8 mouse cellular contexts compared by ENCODE assay signal in the genomic region with DNA sequence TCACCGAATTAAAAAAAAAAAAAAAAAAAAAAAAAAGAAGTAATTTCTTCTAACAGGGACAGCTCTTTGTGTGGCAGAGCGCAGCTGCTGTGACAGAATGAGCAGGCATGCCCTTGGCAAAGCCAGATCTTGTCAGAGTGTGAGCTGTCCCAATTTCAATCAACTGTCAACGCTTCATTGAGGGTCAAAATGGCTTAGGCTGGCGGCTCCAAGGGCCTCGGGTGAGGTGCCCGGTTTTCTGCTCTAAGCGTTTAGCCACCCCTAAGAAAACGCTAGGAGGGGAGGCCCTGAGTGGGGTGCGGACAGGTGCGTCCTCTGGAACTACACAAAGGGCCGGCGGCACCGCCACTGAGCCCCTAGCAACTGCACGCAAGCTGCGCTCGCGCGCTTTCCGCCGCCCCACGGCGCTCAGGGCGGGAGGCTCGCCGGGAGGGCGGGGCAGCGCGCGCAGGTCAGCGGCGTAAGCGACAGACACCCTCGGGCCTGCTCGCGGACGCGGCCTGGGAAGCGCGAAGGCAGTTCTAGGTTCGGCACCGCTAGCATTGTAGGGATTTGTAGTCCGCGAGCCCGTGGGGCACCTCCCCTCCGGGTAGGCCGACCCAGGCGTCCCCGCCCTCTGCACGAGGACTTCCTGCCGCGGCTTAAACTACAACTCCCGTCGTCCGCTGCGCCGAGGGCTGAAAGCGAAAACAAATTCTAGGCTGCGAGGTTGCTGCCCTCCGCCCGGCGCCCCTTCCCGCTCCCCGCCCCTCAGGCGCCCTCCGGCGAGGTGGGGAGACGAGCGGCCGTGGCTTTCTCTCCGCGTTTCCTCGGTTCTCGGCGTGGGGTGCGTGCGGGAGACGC. TPM values are rescaled to one million over a fixed set of nuclear protein-coding genes. Genes with fewer than 3 reads are reported as not detected.
DNase-seq lines count a peak whose midpoint lies in the region; ATAC-seq lines count a peak whose summit lies in the region.

No protein-coding gene starts in this region.

- peak; percentile 91 for ATAC-seq in megakaryocyte progenitor cell, adult 5-6 weeks (replicated peaks; ENCODE audit: poor library complexity)

- DNase-seq in adipocyte (ENCODE audit: low spot score): peak; percentile 96
- DNase-seq in embryo, embryonic 10 days (ENCODE audit: low spot score): peak; percentile 99
- peak; percentile 93 for DNase-seq in gastrocnemius, postnatal 10 days
- DNase-seq in induced T-regulatory cell, adult 2 months (ENCODE audit: low read depth): peak; percentile 98
- peak; percentile 97 to 99 for DNase-seq in left cerebral cortex, adult 9 months (ENCODE audit: low spot score in 2 of 2)
- DNase-seq in right cerebral cortex, postnatal 14 days: peak; percentile 95
- peak; percentile 95 to 98 for DNase-seq in urinary bladder, postnatal 36 days (ENCODE audit: low spot score in 2 of 2)

RNA-seq across cellular contexts. Expression of gene Otud4, which starts 0.5 kb away (rescaled TPM):
- 10 to 100 TPM; 51.1 to 61.8 TPM for total RNA-seq in gastrocnemius, postnatal 10 days (2021)
- total RNA-seq in megakaryocyte progenitor cell, adult 5-6 weeks (2015): 54.4 and 64.4 TPM in 2 replicates
- total RNA-seq in megakaryocyte progenitor cell, adult 5-6 weeks (2017): 57.8 and 85.7 TPM in 2 replicates

Comparison
In these comparisons a context has a peak if more than half of its experiments do, and no peak if none do; other contexts are left out.
1. Peak in every context shown above with its lines: DNase-seq and ATAC-seq.